Mouse (Mus musculus) adrenal gland, postnatal 14 days (tissue): ENCODE measurements around the gene Adamts4. TPM values are rescaled to one million over a fixed set of nuclear protein-coding genes. Genes with fewer than 3 reads are reported as not detected.

Source experiments
- DNase-seq: peaks from one replicate; pipeline ENCODE4 v3.0.0; 2021; ENCODE audit warnings: mixed read lengths
- long read RNA-seq, 2 experiments: library from polyadenylated mRNA; stranded (forward); transcript quantifications; one replicate each; pipeline ENCODE4 v2.0.0; 2021
- total RNA-seq: library from RNA; stranded (reverse); gene quantifications from 2 replicates; pipeline ENCODE4 v1.2.3, GENCODE M21; 2021

The Adamts4 gene
- 3.1 and 3.4 TPM in 2 replicates for total RNA-seq
- long read RNA-seq, experiment 1, full-length matches to known transcripts: 2 of 3 reads
- long read RNA-seq, experiment 1, partial matches to known transcripts: 1 of 3 reads
- long read RNA-seq, experiment 1, other reads (novel, unspliced or antisense): 0 of 3 reads
- long read RNA-seq, experiment 2, full-length matches to known transcripts: 1 of 1 reads
- long read RNA-seq, experiment 2, partial matches to known transcripts: 0 of 1 reads
- long read RNA-seq, experiment 2, other reads (novel, unspliced or antisense): 0 of 1 reads

- peak; percentile 57 for DNase-seq
Measured at GRCm38 (mm10) chr1:171249913-171250600, at the start of gene Adamts4. Gene Adamts4 (plus strand): TSS chr1:171250421.

GRCm38 (mm10) chr1:171200769-171201168 is 49.5 kb upstream of the Adamts4 start:
- no peak for DNase-seq

- DNase-seq: no peak
Measured at GRCm38 (mm10) chr1:171203471-171204248, 46.6 kb upstream of the Adamts4 start.

- no peak for DNase-seq
Measured at GRCm38 (mm10) chr1:171204249-171204644, 46.0 kb upstream of the Adamts4 start.

- no peak for DNase-seq
Measured at GRCm38 (mm10) chr1:171205704-171206493, 44.3 kb upstream of the Adamts4 start.

GRCm38 (mm10) chr1:171209409-171209808 is 40.8 kb upstream of the Adamts4 start:
- DNase-seq: no peak

- DNase-seq: no peak
Measured at GRCm38 (mm10) chr1:171212854-171213253, 37.4 kb upstream of the Adamts4 start.

GRCm38 (mm10) chr1:171213801-171214496 is 36.3 kb upstream of the Adamts4 start, which contains the start of gene Nr1i3:
Gene Nr1i3 (plus strand): TSS chr1:171213970.
- DNase-seq: no peak

GRCm38 (mm10) chr1:171216241-171216955 is 33.8 kb upstream of the Adamts4 start:
- DNase-seq: no peak

- peak; percentile 92 for DNase-seq
Measured at GRCm38 (mm10) chr1:171220871-171221270, 29.4 kb upstream of the Adamts4 start.

GRCm38 (mm10) chr1:171221281-171222193 is 28.7 kb upstream of the Adamts4 start:
- no peak for DNase-seq

GRCm38 (mm10) chr1:171222238-171223155 is 27.7 kb upstream of the Adamts4 start, which contains the start of gene Tomm40l:
Gene Tomm40l (minus strand): TSS chr1:171222514.
- DNase-seq: peak; percentile 95

GRCm38 (mm10) chr1:171223168-171223567 is 27.1 kb upstream of the Adamts4 start:
- DNase-seq: no peak

GRCm38 (mm10) chr1:171223796-171224195 is 26.4 kb upstream of the Adamts4 start:
- peak; percentile 78 for DNase-seq

GRCm38 (mm10) chr1:171224857-171225256 is 25.4 kb upstream of the Adamts4 start, which contains the start of gene Apoa2:
Gene Apoa2 (plus strand): TSS chr1:171225054.
- no peak for DNase-seq

GRCm38 (mm10) chr1:171226780-171227179 is 23.4 kb upstream of the Adamts4 start:
- no peak for DNase-seq

GRCm38 (mm10) chr1:171227879-171228278 is 22.3 kb upstream of the Adamts4 start:
- no peak for DNase-seq

GRCm38 (mm10) chr1:171229750-171230149 is 20.5 kb upstream of the Adamts4 start:
- DNase-seq: no peak
